Mouse (Mus musculus): Measurements from ENCODE around the gene Asic3. TPM values are rescaled to one million over a fixed set of nuclear protein-coding genes. Genes with fewer than 3 reads are reported as not detected.

The Asic3 gene
- polyA plus RNA-seq, 1 experiment from 2014 or later: 0.23 TPM

- no peaks in the 10 kb centered on the region for H3K9me3 ChIP-seq (replicated peaks; ENCODE audit: control insufficient read depth, low read length)
- no peak for ATAC-seq (ENCODE audit: insufficient read depth, low FRiP score)
- 64% methylated on average over 3 of the region's 3 CpGs for WGBS
- no peak overlapping the region for H3K9ac ChIP-seq (ENCODE audit: low read length)
- no peak overlapping the region for H3K4me2 ChIP-seq (ENCODE audit: low read depth, low read length)
- no peaks in the 10 kb centered on the region for H3K27me3 ChIP-seq (ENCODE audit: control insufficient read depth, insufficient read depth, low read length)
- no peak overlapping the region for H3K27ac ChIP-seq (ENCODE audit: low read length)
- H3K4me3 ChIP-seq (replicated peaks; ENCODE audit: low read length): no peak overlapping the region
- H3K36me3 ChIP-seq (ENCODE audit: control insufficient read depth, insufficient read depth, low read length): no peaks in the 10 kb centered on the region
- H3K4me1 ChIP-seq (ENCODE audit: control insufficient read depth, insufficient read depth, low read length): no peaks in the 10 kb centered on the region
Measured at GRCm38 (mm10) chr5:24405389-24405876, 7.8 kb upstream of the Asic3 start.

GRCm38 (mm10) chr5:24408651-24409050, 4.5 kb upstream of the Asic3 start:
- Histone ChIP-seq H3K4me2 (ENCODE audit: low read depth, low read length) (no peak overlapping the region), H3K9ac (ENCODE audit: low read length) (no peak overlapping the region), H3K27ac (ENCODE audit: low read length) (no peak overlapping the region), H3K9me3 (replicated peaks; ENCODE audit: control insufficient read depth, low read length) (no peaks in the 10 kb centered on the region), H3K36me3 (ENCODE audit: control insufficient read depth, insufficient read depth, low read length) (no peaks in the 10 kb centered on the region), H3K4me3 (replicated peaks; ENCODE audit: low read length) (no peak overlapping the region), H3K27me3 (ENCODE audit: control insufficient read depth, insufficient read depth, low read length) (no peaks in the 10 kb centered on the region), H3K4me1 (ENCODE audit: control insufficient read depth, insufficient read depth, low read length) (no peaks in the 10 kb centered on the region)
- 92% methylated on average over 13 of the region's 13 CpGs for WGBS
- no peak for ATAC-seq (ENCODE audit: insufficient read depth, low FRiP score)

- H3K36me3 ChIP-seq (ENCODE audit: control insufficient read depth, insufficient read depth, low read length): no peaks in the 10 kb centered on the region
- H3K4me1 ChIP-seq (ENCODE audit: control insufficient read depth, insufficient read depth, low read length): no peaks in the 10 kb centered on the region
- WGBS: 79% methylated on average over 2 of the region's 2 CpGs
Measured at GRCm38 (mm10) chr5:24409466-24409865, 3.7 kb upstream of the Asic3 start.

GRCm38 (mm10) chr5:24412063-24412462, 1.1 kb upstream of the Asic3 start:
- no peaks in the 10 kb centered on the region for H3K36me3 ChIP-seq (ENCODE audit: control insufficient read depth, insufficient read depth, low read length)
- H3K4me3 ChIP-seq (replicated peaks; ENCODE audit: low read length): no peak overlapping the region
- no peak overlapping the region for H3K27ac ChIP-seq (ENCODE audit: low read length)
- no peak overlapping the region for H3K9ac ChIP-seq (ENCODE audit: low read length)
- no peak overlapping the region for H3K4me2 ChIP-seq (ENCODE audit: low read depth, low read length)
- ATAC-seq (ENCODE audit: insufficient read depth, low FRiP score): no peak
- H3K4me1 ChIP-seq (ENCODE audit: control insufficient read depth, insufficient read depth, low read length): no peaks in the 10 kb centered on the region
- 66% methylated on average over 2 of the region's 2 CpGs for WGBS
- no peaks in the 10 kb centered on the region for H3K9me3 ChIP-seq (replicated peaks; ENCODE audit: control insufficient read depth, low read length)
- no peaks in the 10 kb centered on the region for H3K27me3 ChIP-seq (ENCODE audit: control insufficient read depth, insufficient read depth, low read length)

More at GRCm38 (mm10) chr5:24409466-24409865, 3.7 kb upstream of the Asic3 start:
- no peaks in the 10 kb centered on the region for H3K27me3 ChIP-seq (ENCODE audit: control insufficient read depth, insufficient read depth, low read length)
- H3K9me3 ChIP-seq (replicated peaks; ENCODE audit: control insufficient read depth, low read length): no peaks in the 10 kb centered on the region
- H3K27ac ChIP-seq (ENCODE audit: low read length): no peak overlapping the region
- H3K9ac ChIP-seq (ENCODE audit: low read length): no peak overlapping the region
- H3K4me2 ChIP-seq (ENCODE audit: low read depth, low read length): no peak overlapping the region
- no peak overlapping the region for H3K4me3 ChIP-seq (replicated peaks; ENCODE audit: low read length)
- no peak for ATAC-seq (ENCODE audit: insufficient read depth, low FRiP score)

- Histone ChIP-seq H3K9me3 (replicated peaks; ENCODE audit: control insufficient read depth, low read length) (no peaks in the 10 kb centered on the region), H3K27ac (ENCODE audit: low read length) (no peak overlapping the region), H3K4me2 (ENCODE audit: low read depth, low read length) (no peak overlapping the region), H3K9ac (ENCODE audit: low read length) (no peak overlapping the region), H3K27me3 (ENCODE audit: control insufficient read depth, insufficient read depth, low read length) (no peaks in the 10 kb centered on the region), H3K4me1 (ENCODE audit: control insufficient read depth, insufficient read depth, low read length) (no peaks in the 10 kb centered on the region), H3K36me3 (ENCODE audit: control insufficient read depth, insufficient read depth, low read length) (no peaks in the 10 kb centered on the region), H3K4me3 (replicated peaks; ENCODE audit: low read length) (no peak overlapping the region)
- WGBS: 81% methylated on average over 13 of the region's 13 CpGs
- ATAC-seq (ENCODE audit: insufficient read depth, low FRiP score): no peak
Measured at GRCm38 (mm10) chr5:24413938-24414337, 746 bp downstream of the Asic3 start.

- Histone ChIP-seq H3K36me3 (ENCODE audit: control insufficient read depth, insufficient read depth, low read length) (no peaks in the 10 kb centered on the region), H3K4me2 (ENCODE audit: low read depth, low read length) (peak overlapping the region; percentile 14; the same call in 1 of the 2 replicates), H3K9me3 (replicated peaks; ENCODE audit: control insufficient read depth, low read length) (no peaks in the 10 kb centered on the region), H3K4me1 (ENCODE audit: control insufficient read depth, insufficient read depth, low read length) (no peaks in the 10 kb centered on the region), H3K9ac (ENCODE audit: low read length) (no peak overlapping the region), H3K4me3 (replicated peaks; ENCODE audit: low read length) (no peak overlapping the region), H3K27me3 (ENCODE audit: control insufficient read depth, insufficient read depth, low read length) (no peaks in the 10 kb centered on the region), H3K27ac (ENCODE audit: low read length) (no peak overlapping the region)
- ATAC-seq (ENCODE audit: insufficient read depth, low FRiP score): peak; percentile 65
- 2% methylated on average over 21 of the region's 21 CpGs for WGBS
Measured at GRCm38 (mm10) chr5:24416222-24416736, 3.1 kb downstream of the Asic3 start.

- Histone ChIP-seq H3K9me3 (replicated peaks; ENCODE audit: control insufficient read depth, low read length) (no peaks in the 10 kb centered on the region), H3K36me3 (ENCODE audit: control insufficient read depth, insufficient read depth, low read length) (no peaks in the 10 kb centered on the region), H3K4me3 (replicated peaks; ENCODE audit: low read length) (no peak overlapping the region), H3K4me1 (ENCODE audit: control insufficient read depth, insufficient read depth, low read length) (peaks cover 2% of the 10 kb centered on the region), H3K27ac (ENCODE audit: low read length) (no peak overlapping the region), H3K27me3 (ENCODE audit: control insufficient read depth, insufficient read depth, low read length) (no peaks in the 10 kb centered on the region), H3K4me2 (ENCODE audit: low read depth, low read length) (no peak overlapping the region), H3K9ac (ENCODE audit: low read length) (no peak overlapping the region)
- WGBS: 88% methylated on average over 10 of the region's 10 CpGs
- no peak for ATAC-seq (ENCODE audit: insufficient read depth, low FRiP score)
Measured at GRCm38 (mm10) chr5:24417587-24417986, 4.4 kb downstream of the Asic3 start.

- Histone ChIP-seq H3K9me3 (replicated peaks; ENCODE audit: control insufficient read depth, low read length) (no peaks in the 10 kb centered on the region), H3K9ac (ENCODE audit: low read length) (no peak overlapping the region), H3K4me2 (ENCODE audit: low read depth, low read length) (no peak overlapping the region), H3K4me1 (ENCODE audit: control insufficient read depth, insufficient read depth, low read length) (peaks cover 11% of the 10 kb centered on the region), H3K27me3 (ENCODE audit: control insufficient read depth, insufficient read depth, low read length) (no peaks in the 10 kb centered on the region), H3K36me3 (ENCODE audit: control insufficient read depth, insufficient read depth, low read length) (no peaks in the 10 kb centered on the region), H3K27ac (ENCODE audit: low read length) (no peak overlapping the region), H3K4me3 (replicated peaks; ENCODE audit: low read length) (no peak overlapping the region)
- 86% methylated on average over 9 of the region's 9 CpGs for WGBS
- ATAC-seq (ENCODE audit: insufficient read depth, low FRiP score): no peak
Measured at GRCm38 (mm10) chr5:24420381-24420780, 7.2 kb downstream of the Asic3 start.

- H3K4me2 ChIP-seq (ENCODE audit: low read depth, low read length): peak within 1 kb of the TSS; percentile 96
- H3K36me3 ChIP-seq (ENCODE audit: control insufficient read depth, insufficient read depth, low read length): no peaks in the 10 kb centered on the region
- under 1% methylated on average over 46 of the region's 46 CpGs for WGBS
- H3K9me3 ChIP-seq (replicated peaks; ENCODE audit: control insufficient read depth, low read length): no peaks in the 10 kb centered on the region
- peak within 1 kb of the TSS; percentile 89 for H3K9ac ChIP-seq (ENCODE audit: low read length)
- peaks cover 36% of the 10 kb centered on the region for H3K4me1 ChIP-seq (ENCODE audit: control insufficient read depth, insufficient read depth, low read length)
- H3K4me3 ChIP-seq (replicated peaks; ENCODE audit: low read length): peak within 1 kb of the TSS; percentile 87
- peak within 1 kb of the TSS; percentile 99 for H3K27ac ChIP-seq (ENCODE audit: low read length)
- H3K27me3 ChIP-seq (ENCODE audit: control insufficient read depth, insufficient read depth, low read length): no peaks in the 10 kb centered on the region
- ATAC-seq (ENCODE audit: insufficient read depth, low FRiP score): peak; percentile 92
Measured at GRCm38 (mm10) chr5:24423129-24424003, 10.2 kb downstream of the Asic3 start, which contains the start of the genes Cdk5 and Slc4a2. TSS of gene Cdk5 (minus strand) at chr5:24423530. TSS of gene Slc4a2 (plus strand) at chr5:24423837.
